Mouse (Mus musculus) midbrain, embryonic 13.5 days (tissue): ENCODE measurements at regions not wholly inside any gene's neighbourhood (a gene's known extent, or its start where the extent isn't known, plus 50 kb on each side); places are given as distances from the start of the nearest gene placed in this dataset.
A peak's percentile ranks its signal among the peaks of the same experiment; 100 is the strongest.
"Not testable (repeated sequence)": the region's sequence is repeated elsewhere in the genome, so short reads cannot be mapped to it uniquely, and the experiment has no call there.

ENCODE experiments used
- ATAC-seq: fragments of 200-750 bp; cut with Nextera tagmentation; 2 replicates; pipeline ENCODE4 v1.8.0; 2017; ENCODE audit warnings: mild to moderate bottlenecking, moderate TSS enrichment, moderate library complexity
- H3K27ac ChIP-seq: fragments of 300-500 bp; sonication (generic); 2 replicates; pipeline ENCODE4 v1.5.1; 2015; ENCODE audit warnings: inconsistent platforms, mild to moderate bottlenecking, moderate library complexity
- H3K27me3 ChIP-seq: fragments of 300-500 bp; sonication (generic); 2 replicates; pipeline ENCODE4 v1.6.1; 2015; ENCODE audit warnings: mild to moderate bottlenecking, inconsistent platforms
- H3K36me3 ChIP-seq: fragments of 300-500 bp; sonication (generic); 2 replicates; pipeline ENCODE4 v1.6.1; 2015; ENCODE audit warnings: mild to moderate bottlenecking, inconsistent platforms
- H3K4me1 ChIP-seq: fragments of 300-500 bp; sonication (generic); replicated peaks from 2 replicates; pipeline ENCODE4 v1.6.1; 2015; ENCODE audit warnings: inconsistent platforms
- H3K4me2 ChIP-seq: fragments of 300-500 bp; sonication (generic); replicated peaks from 2 replicates; pipeline ENCODE4 v1.6.1; 2015; ENCODE audit warnings: moderate library complexity, mild to moderate bottlenecking, inconsistent platforms
- H3K4me3 ChIP-seq: fragments of 300-500 bp; sonication (generic); replicated peaks from 2 replicates; pipeline ENCODE4 v1.5.1; 2015; ENCODE audit warnings: mild to moderate bottlenecking, inconsistent platforms
- H3K9ac ChIP-seq: fragments of 300-500 bp; sonication (generic); replicated peaks from 2 replicates; pipeline ENCODE4 v1.6.1; 2015; ENCODE audit warnings: mild to moderate bottlenecking, inconsistent platforms
- H3K9me3 ChIP-seq: fragments of 300-500 bp; sonication (generic); 2 replicates; pipeline ENCODE4 v1.6.1; 2016; ENCODE audit warnings: mild to moderate bottlenecking, inconsistent platforms
- WGBS: fragments of 180-500 bp; shearing (Covaris S2); methylation state at CpG from one replicate; pipeline ENCODE4 v1.1.7; 2015; 5-methylcytosine and 5-hydroxymethylcytosine counted together

GRCm38 (mm10) chr13:28838216-28838615 lies 115.3 kb downstream of the Sox4 start:
- no peak for ATAC-seq
- Histone ChIP-seq H3K36me3 (no peaks in the 10 kb centered on the region), H3K4me2 (no peak overlapping the region), H3K27me3 (no peaks in the 10 kb centered on the region), H3K9me3 (no peaks in the 10 kb centered on the region), H3K4me3 (no peak overlapping the region), H3K9ac (no peak overlapping the region), H3K27ac (no peak overlapping the region), H3K4me1 (peaks cover 25% of the 10 kb centered on the region)
- whole genome bisulfite sequencing, result 78% methylated on average over 3 of the region's 3 CpGs

DNA sequence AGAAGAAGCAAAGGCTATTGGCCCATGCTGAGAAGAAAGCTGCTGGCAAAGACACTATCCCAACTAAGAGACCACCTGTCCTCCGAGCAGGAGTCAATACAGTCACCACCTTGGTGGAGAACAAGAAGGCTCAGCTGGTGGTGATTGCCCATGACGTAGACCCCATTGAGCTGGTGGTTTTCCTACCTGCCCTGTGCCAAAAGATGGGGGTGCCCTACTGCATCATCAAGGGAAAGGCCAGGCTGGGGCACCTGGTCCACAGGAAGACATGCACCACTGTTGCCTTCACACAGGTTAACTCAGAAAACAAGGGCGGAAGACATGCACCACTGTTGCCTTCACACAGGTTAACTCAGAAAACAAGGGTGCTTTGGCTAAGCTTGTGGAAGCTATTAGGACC lies 116.3 kb downstream of the Sox4 start:
- not testable (repeated sequence) for ATAC-seq, H3K27me3 ChIP-seq, H3K36me3 ChIP-seq, H3K9ac ChIP-seq, H3K4me3 ChIP-seq, H3K9me3 ChIP-seq, H3K27ac ChIP-seq, H3K4me2 ChIP-seq
- peaks cover 34% of the 10 kb centered on the region for H3K4me1 ChIP-seq
- 98% methylated on average over 3 of the region's 3 CpGs for WGBS

- Histone ChIP-seq H3K4me1 (peaks cover 35% of the 10 kb centered on the region), H3K36me3 (no peaks in the 10 kb centered on the region), H3K27ac (peak overlapping the region; percentile 1; the same call in 1 of the 2 replicates), H3K27me3 (no peaks in the 10 kb centered on the region), H3K9me3 (no peaks in the 10 kb centered on the region), H3K4me2 (no peak overlapping the region), H3K4me3 (no peak overlapping the region), H3K9ac (no peak overlapping the region)
- ATAC-seq, result no peak
- WGBS, result 87% methylated on average over 1 of the region's 1 CpGs
Observed at GRCm38 (mm10) chr13:28833700-28834065, 119.8 kb downstream of the Sox4 start.

- H3K27me3 ChIP-seq, result no peaks in the 10 kb centered on the region
- no peaks in the 10 kb centered on the region for H3K9me3 ChIP-seq
- H3K36me3 ChIP-seq, result no peaks in the 10 kb centered on the region
- H3K4me3 ChIP-seq, result no peak overlapping the region
- H3K4me1 ChIP-seq, result peaks cover 35% of the 10 kb centered on the region
- no peak overlapping the region for H3K4me2 ChIP-seq
- peak overlapping the region; percentile 36; the same call in 1 of the 2 replicates for H3K27ac ChIP-seq
- no peak for ATAC-seq
- H3K9ac ChIP-seq, result no peak overlapping the region
- 59% methylated on average over 12 of the region's 12 CpGs for WGBS
Observed at GRCm38 (mm10) chr13:28832855-28833699, 120.4 kb downstream of the Sox4 start.

GRCm38 (mm10) chr13:28826284-28826683 lies 127.2 kb downstream of the Sox4 start:
- WGBS, result 94% methylated on average over 7 of the region's 7 CpGs
- Histone ChIP-seq H3K4me3 (no peak overlapping the region), H3K27me3 (no peaks in the 10 kb centered on the region), H3K4me1 (peaks cover 34% of the 10 kb centered on the region), H3K9ac (no peak overlapping the region), H3K4me2 (no peak overlapping the region), H3K36me3 (no peaks in the 10 kb centered on the region), H3K9me3 (no peaks in the 10 kb centered on the region), H3K27ac (no peak overlapping the region)
- ATAC-seq, result no peak

GRCm38 (mm10) chr13:28823985-28824384 lies 129.5 kb downstream of the Sox4 start:
- 45% methylated on average over 11 of the region's 11 CpGs for WGBS
- no peaks in the 10 kb centered on the region for H3K9me3 ChIP-seq
- H3K27ac ChIP-seq, result peak overlapping the region; percentile 4; the same call in 1 of the 2 replicates
- no peaks in the 10 kb centered on the region for H3K27me3 ChIP-seq
- no peak overlapping the region for H3K9ac ChIP-seq
- H3K36me3 ChIP-seq, result no peaks in the 10 kb centered on the region
- H3K4me1 ChIP-seq, result peaks cover 26% of the 10 kb centered on the region
- H3K4me3 ChIP-seq, result no peak overlapping the region
- no peak overlapping the region for H3K4me2 ChIP-seq
- peak; percentile 68; the same call in 1 of the 2 replicates for ATAC-seq

DNA sequence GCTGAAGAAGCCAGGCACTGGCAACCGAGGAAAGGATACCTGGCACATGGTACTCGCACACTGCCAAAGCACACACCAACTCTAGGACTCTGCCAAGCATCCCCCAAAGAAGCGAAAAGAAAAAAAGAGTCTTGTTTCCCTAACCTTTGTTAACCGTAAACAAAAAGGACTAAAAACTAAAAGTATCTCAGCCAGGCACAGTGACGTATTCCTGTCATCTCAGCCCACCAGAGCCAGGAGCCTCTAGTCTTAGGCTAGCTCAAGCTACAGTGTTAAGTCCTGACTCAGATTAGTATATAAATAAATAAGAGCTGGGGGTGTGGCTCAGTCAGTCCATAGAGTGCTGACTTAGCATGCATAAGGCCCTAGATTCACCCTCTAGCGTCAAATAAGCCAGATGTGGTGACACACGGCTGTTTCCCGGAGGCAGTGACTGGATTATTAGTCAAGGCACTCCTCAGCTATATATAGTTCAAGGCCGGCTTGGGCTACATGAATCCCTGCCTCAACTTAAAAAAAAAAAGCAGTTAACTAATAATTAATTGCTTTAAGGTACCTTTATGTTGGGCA lies 130.1 kb downstream of the Sox4 start:
- Histone ChIP-seq H3K4me3 (no peak overlapping the region), H3K27ac (no peak overlapping the region), H3K4me2 (no peak overlapping the region), H3K36me3 (no peaks in the 10 kb centered on the region), H3K9me3 (no peaks in the 10 kb centered on the region), H3K27me3 (no peaks in the 10 kb centered on the region), H3K9ac (no peak overlapping the region), H3K4me1 (peaks cover 26% of the 10 kb centered on the region)
- 0 out of 2 replicates have a peak, but pooled peaks have one; percentile 31 for ATAC-seq
- WGBS, result 78% methylated on average over 9 of the region's 9 CpGs

- no peak overlapping the region for H3K4me3 ChIP-seq
- H3K27ac ChIP-seq, result no peak overlapping the region
- WGBS, result 89% methylated on average over 15 of the region's 15 CpGs
- H3K9me3 ChIP-seq, result no peaks in the 10 kb centered on the region
- no peaks in the 10 kb centered on the region for H3K27me3 ChIP-seq
- no peak overlapping the region for H3K9ac ChIP-seq
- peaks cover 30% of the 10 kb centered on the region for H3K4me1 ChIP-seq
- no peak for ATAC-seq
- H3K4me2 ChIP-seq, result no peak overlapping the region
- H3K36me3 ChIP-seq, result no peaks in the 10 kb centered on the region
Observed at GRCm38 (mm10) chr13:28820868-28821533, 132.5 kb downstream of the Sox4 start.

DNA sequence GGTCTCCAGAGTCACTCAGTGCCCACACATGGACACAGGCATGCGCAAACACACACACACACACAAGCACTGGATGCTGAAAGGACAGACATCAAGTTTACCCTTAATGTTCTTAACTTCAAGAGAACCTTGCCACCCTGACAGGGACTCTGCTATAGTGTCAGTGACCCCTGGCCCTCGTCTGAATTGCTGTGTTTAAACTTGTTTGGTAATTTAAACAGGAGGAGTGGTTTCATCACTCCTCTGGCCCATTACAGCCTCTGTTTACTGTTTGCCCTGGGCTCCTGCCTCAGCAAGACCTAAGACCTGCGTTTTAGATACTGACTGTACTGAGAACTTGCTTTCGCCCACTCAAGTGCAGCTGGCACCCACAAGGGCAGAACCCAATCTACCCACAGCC lies 139.4 kb downstream of the Sox4 start:
- H3K4me2 ChIP-seq, result no peak overlapping the region
- H3K36me3 ChIP-seq, result no peaks in the 10 kb centered on the region
- H3K4me1 ChIP-seq, result peaks cover 61% of the 10 kb centered on the region
- H3K9me3 ChIP-seq, result no peaks in the 10 kb centered on the region
- H3K4me3 ChIP-seq, result no peak overlapping the region
- WGBS, result 76% methylated on average over 4 of the region's 4 CpGs
- no peak overlapping the region for H3K27ac ChIP-seq
- no peak for ATAC-seq
- H3K9ac ChIP-seq, result no peak overlapping the region
- H3K27me3 ChIP-seq, result no peaks in the 10 kb centered on the region

GRCm38 (mm10) chr13:28811667-28812575 lies 141.6 kb downstream of the Sox4 start:
- Histone ChIP-seq H3K9ac (peak overlapping the region; percentile 30; the same call in 1 of the 2 replicates), H3K27ac (peak overlapping the region; percentile 90), H3K4me1 (peaks cover 68% of the 10 kb centered on the region), H3K36me3 (no peaks in the 10 kb centered on the region), H3K9me3 (no peaks in the 10 kb centered on the region), H3K4me2 (peak overlapping the region; percentile 43), H3K4me3 (peak overlapping the region; percentile 18), H3K27me3 (no peaks in the 10 kb centered on the region)
- WGBS, result 18% methylated on average over 12 of the region's 12 CpGs
- peak; percentile 77 for ATAC-seq

GRCm38 (mm10) chr13:28811081-28811439 lies 142.5 kb downstream of the Sox4 start:
- Histone ChIP-seq H3K9me3 (no peaks in the 10 kb centered on the region), H3K36me3 (no peaks in the 10 kb centered on the region), H3K27me3 (no peaks in the 10 kb centered on the region), H3K4me1 (peaks cover 68% of the 10 kb centered on the region), H3K4me2 (peak overlapping the region; percentile 43), H3K27ac (peak overlapping the region; percentile 90), H3K4me3 (no peak overlapping the region), H3K9ac (no peak overlapping the region)
- no peak for ATAC-seq
- 1% methylated on average over 2 of the region's 2 CpGs for WGBS
